Mouse (Mus musculus): ENCODE measurements around the gene Apc2.
A peak's percentile ranks its signal among the peaks of the same experiment; 100 is the strongest.

The Apc2 gene

DNA sequence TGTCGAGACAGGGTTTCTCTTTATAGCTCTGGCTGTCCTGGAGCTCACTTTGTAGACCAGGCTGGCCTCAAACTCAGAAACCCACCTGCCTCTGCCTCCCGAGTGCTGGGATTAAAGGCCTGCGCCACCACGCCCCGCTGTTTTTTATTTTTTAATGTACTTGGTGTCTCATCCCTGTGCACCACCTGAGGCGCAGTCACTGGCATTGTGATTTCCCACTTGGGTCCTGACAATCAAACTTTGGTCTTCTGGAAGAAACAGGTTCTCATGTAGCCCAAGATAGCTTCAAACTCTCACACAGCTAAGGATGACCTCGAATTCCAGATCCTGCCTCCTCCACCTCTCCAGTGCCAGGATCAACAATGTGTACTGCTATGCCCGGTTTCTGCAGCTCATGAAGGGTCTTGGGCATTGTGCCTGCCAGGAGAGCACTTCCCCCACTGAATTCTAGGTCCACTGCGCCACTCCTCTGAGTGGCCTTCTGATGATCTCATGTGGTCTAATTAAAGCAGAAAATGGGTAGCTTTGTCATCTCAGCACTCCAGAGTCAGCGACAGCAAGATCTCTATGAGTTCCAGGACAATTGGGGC lies 32.9 kb upstream of the Apc2 start:
- no peak for DNase-seq (ENCODE audit: low spot score)

DNA sequence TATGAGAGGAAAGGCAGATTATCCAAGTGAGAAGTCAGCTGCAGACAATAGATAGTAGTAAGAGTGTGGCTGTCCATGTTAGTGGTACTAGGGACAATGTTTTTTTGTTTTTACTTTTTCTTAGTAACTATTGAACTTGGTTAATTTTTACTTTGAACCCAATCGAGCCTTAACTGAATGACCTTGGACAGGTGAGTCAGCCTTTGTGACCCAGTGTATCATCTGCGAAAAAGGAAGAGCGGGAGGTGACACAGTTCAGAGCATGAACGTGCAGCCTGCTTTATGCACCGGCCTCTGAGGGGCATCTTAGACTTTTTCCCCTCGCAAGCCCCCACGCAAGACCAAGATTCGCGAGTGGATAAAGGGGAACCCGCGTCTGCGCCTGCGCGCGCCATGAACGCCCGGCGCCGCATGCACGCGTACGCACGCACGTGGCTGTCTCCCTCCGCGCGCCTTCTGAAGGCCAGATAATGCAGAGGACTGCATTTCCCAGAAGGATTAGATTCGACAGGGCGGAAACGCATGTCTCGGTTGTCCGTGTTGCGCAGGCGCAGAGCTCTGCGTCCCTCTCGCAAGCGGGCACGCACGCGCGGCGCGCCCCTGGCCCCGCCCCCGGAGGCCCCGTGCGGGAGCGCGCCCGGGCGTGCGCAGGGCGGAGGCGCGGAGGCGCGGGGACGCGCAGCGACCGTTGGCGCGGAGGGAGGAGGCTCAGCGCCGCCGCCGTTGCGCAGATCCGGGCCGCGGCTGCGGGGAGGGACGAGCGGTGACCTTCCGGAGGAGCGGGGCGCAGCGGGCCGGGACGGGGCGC lies 31.2 kb upstream of the Apc2 start:
- peak; percentile 96 for DNase-seq (ENCODE audit: low spot score)

DNA sequence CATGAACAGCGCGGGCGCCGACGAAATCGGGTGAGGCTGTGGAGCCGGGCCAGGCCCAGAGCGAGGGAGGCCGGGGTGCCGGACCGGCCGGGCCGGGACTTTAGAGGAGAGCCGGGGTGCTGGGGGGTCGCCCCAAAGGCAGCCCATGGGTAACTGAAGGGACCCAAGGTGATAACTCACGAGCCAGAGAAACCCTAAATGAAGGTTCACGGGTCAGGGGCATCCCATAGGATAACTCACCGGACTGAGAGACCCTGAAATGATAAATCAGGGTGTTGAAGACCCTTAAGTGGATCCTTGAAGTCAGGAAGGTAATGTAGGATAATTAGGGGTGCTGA lies 30.7 kb upstream of the Apc2 start:
- no peak for DNase-seq (ENCODE audit: low spot score)

DNA sequence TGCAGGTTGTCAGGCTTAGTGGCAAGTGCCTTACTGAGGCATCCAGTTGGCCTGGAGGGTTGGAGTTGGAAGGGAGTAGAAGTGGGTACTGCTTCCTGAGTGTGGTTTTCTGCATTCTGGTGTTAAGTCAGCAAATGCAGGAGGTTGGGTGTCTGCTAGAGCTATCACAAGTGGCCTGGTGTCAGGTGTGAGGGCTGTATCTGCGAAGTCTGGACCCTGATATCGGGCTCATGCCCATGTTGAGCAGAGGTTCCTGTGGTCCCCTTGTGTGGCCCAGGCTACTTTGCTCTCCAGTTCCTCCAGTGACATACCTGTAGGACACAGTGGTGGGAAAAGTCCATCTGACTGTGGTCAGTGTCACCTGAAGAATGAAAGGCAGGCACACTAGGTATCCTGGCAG lies 25.7 kb upstream of the Apc2 start:
- DNase-seq (ENCODE audit: low spot score), result no peak

DNA sequence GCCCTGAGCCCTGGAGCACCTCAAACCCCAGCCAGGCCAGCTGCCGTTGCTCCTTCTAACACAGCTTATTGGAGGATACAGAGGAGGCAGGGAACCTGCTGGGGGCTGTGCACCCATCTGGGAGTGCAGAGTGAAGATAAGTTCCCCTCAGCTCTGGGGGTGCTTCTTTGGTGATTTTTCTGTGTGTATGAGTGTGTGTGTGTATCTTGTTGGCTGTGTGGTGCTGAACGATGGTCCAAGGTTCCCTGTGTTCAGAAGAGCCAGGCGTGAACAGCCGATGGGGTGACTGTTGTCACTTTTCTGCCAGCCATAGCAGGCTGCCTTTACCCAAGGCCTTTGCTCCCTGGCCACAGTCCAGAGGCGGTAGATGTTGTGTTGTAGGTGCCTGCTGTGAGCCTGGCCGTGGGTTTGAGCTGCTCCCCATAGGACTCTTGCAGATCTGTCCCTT lies 25.0 kb upstream of the Apc2 start:
- DNase-seq (ENCODE audit: low spot score), result no peak

GRCm38 (mm10) chr10:80271186-80271843 lies 24.5 kb upstream of the Apc2 start:
- DNase-seq (ENCODE audit: low spot score), result no peak

GRCm38 (mm10) chr10:80271870-80272585 lies 23.7 kb upstream of the Apc2 start:
- no peak for DNase-seq (ENCODE audit: low spot score)

- DNase-seq (ENCODE audit: low spot score), result no peak
Measured at GRCm38 (mm10) chr10:80273847-80274246, 21.9 kb upstream of the Apc2 start.

GRCm38 (mm10) chr10:80276238-80276637 lies 19.5 kb upstream of the Apc2 start:
- DNase-seq (ENCODE audit: low spot score), result no peak

- DNase-seq (ENCODE audit: low spot score), result no peak
Measured at GRCm38 (mm10) chr10:80278390-80278789, 17.4 kb upstream of the Apc2 start.

GRCm38 (mm10) chr10:80279273-80279672 lies 16.5 kb upstream of the Apc2 start:
- no peak for DNase-seq (ENCODE audit: low spot score)

GRCm38 (mm10) chr10:80281304-80281703 lies 14.5 kb upstream of the Apc2 start:
- no peak for DNase-seq (ENCODE audit: low spot score)

- no peak for DNase-seq (ENCODE audit: low spot score)
Measured at GRCm38 (mm10) chr10:80281921-80282371, 13.8 kb upstream of the Apc2 start.

- DNase-seq (ENCODE audit: low spot score), result no peak
Measured at GRCm38 (mm10) chr10:80282481-80283441, 13.0 kb upstream of the Apc2 start.

DNA sequence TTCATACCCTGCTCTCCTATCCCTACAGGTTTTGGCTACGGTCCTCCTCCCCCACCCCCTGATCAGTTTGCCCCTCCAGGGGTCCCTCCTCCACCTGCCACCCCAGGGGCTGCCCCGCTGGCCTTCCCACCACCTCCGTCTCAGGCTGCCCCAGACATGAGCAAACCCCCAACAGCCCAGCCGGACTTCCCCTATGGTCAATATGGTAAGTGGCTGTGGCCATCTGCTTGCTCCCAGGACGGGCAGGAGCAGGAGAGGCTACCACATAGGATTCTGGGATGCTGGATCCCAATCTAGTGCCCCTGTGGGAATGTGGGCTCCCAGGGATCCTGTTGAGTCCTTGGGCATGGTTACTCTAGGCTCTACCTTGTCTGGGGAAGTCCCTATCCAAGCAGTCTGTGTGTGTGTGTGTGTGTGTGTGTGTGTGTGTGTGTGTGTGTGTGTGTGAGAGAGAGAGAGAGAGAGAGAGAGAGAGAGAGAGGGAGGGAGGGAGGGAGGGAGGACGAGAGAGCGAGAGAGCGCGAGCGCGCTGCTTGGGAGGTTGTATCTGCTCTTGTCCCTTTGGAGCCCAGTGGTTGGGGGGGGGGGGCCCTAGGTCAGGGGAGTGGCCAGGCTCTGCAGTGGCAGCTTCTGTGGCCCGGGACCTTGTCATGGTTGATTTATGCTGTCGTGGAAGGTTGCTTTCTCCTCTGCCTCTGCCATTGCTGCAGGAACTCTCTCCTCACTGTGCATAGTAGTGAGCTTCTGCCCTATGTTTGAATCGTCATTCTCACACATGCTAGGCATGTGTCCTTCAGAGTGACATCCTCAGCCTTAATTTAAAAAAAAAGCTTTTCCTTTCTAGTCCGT lies 10.3 kb upstream of the Apc2 start:
- no peak for DNase-seq (ENCODE audit: low spot score)

DNA sequence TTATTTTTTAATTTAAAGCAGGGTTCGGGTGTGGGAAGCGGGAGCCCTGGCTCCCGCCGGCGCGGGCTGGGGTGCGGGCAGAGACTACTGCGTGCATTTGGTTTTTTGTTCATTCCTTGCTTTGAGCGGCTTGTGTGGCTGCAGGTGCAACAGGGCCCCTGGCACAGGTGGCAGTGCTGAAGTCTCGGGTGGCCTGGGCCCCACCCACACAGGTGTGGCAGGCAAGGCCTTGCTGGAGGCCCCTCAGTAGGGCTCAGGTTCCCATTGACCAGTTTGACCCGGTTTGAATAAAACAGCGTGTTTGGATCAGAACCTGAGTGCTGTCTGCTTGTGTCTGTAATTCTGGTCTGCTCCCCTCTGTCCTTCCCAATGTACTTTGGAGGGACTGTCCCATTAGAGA lies 7.7 kb upstream of the Apc2 start:
- DNase-seq (ENCODE audit: low spot score), result no peak

DNA sequence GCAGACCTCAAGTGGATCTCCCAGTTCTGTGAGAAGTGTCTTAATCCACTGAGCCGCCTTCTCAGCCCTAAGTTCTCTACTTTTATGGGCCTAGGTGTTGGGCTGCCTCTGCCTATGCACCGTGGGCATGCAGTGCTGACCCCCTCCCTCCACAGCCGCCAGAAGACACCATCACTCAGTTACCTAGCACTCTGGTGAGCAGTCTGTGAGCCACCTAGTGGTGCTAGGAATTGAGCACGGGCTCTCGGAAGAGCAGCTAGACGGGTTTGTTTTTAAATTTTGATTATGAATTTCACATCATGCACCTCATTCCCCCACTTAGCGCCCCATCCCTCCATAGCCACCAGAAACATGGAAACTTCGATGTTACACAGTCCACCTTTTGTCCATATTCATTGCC lies 7.1 kb upstream of the Apc2 start:
- no peak for DNase-seq (ENCODE audit: low spot score)

DNA sequence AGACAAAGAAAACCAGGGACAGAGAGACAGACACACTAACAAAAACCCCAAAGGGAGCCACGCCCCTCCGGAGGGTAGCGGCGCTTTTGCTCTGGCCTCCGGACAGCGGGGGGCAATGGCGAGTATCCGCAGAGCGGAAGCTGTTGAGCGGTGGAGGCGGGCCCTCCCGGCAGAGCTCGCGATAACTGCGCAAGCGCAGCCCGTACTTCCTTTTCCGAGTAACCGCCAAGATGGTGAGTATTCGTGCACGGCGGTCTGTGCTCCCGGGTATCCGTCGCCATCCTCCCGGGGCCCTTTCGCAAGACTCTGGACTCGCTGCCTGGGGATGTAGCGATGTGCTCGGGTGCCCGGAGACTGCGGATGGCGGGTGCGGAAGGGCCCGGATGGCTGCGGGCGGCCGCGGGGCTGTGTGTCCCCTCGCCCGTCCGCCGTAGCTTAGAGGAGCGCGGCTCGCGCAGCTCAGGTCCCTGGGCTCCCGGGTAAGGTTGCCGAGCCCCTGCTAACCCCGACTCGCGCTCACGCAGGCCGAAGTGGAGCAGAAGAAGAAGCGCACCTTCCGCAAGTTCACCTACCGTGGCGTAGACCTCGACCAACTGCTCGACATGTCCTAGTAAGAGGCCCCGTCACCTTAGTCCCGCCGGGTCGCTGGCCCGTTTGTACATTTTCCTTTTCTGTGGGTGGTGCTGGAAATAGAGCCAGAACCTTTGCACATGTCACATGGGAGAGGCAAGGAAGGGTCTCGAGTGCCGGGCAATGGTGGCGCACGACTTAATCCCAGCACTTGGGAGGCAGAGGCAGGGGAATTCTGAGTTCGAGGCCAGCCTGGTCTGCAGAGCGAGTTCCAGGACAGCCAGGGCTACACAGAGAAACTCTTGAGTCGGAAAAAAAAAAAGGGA lies 3.3 kb upstream of the Apc2 start, which contains the start of gene Rps15:
Gene Rps15, plus strand, starts transcription at position 203 of the 896 bp plus-strand sequence.
- peak; percentile 85 for DNase-seq (ENCODE audit: low spot score)

- no peak for DNase-seq (ENCODE audit: low spot score)
Measured at GRCm38 (mm10) chr10:80293325-80293724, 2.5 kb upstream of the Apc2 start.

All from ovary, postnatal 10 days (tissue).